Comparison of ENCODE assay signal across 20 mouse cellular contexts in genomic region chr10:95825651-95826050, GRCm38 (mm10). TPM values are rescaled to one million over a fixed set of nuclear protein-coding genes. Genes with fewer than 3 reads are reported as not detected.
"Had no signal": no experiment of that assay in that cellular context is flagged by ENCODE, and none has a peak within 500 bp of the region (broad histone marks: within the 10 kb centered on the region; RNA-seq: fewer than 3 reads in every experiment).

No protein-coding gene starts in this region.

- DNase-seq: kidney, adult 8-10 months; lung, adult 2 months; lung, postnatal 36 days; right cerebral cortex, adult 18-20 months; thymus, postnatal 4 days had no signal

- H3K9me3 ChIP-seq: limb, embryonic 10.5 days; liver, embryonic 15.5 days; midbrain, embryonic 15.5 days had no signal

- H3K4me2 ChIP-seq: liver, embryonic 11.5 days; liver, embryonic 15.5 days; midbrain, embryonic 11.5 days; midbrain, embryonic 15.5 days had no signal

- H3K4me1 ChIP-seq: liver, embryonic 15.5 days; midbrain, embryonic 15.5 days had no signal

- ATAC-seq: lung, postnatal 0 days; midbrain, embryonic 15.5 days had no signal

- H3K27ac ChIP-seq: limb, embryonic 10.5 days; liver, embryonic 15.5 days; midbrain, embryonic 15.5 days; stomach, postnatal 0 days had no signal

- H3K4me3 ChIP-seq: limb, embryonic 10.5 days; liver, embryonic 15.5 days; midbrain, embryonic 15.5 days had no signal

- H3K36me3 ChIP-seq: limb, embryonic 10.5 days; liver, embryonic 15.5 days; midbrain, embryonic 15.5 days had no signal

- H3K27me3 ChIP-seq: liver, embryonic 15.5 days; midbrain, embryonic 15.5 days had no signal

- H3K9ac ChIP-seq: liver, embryonic 15.5 days; midbrain, embryonic 15.5 days had no signal

RNA-seq across cellular contexts. Expression of gene Gm33543, which starts 17.1 kb away (rescaled TPM):
- total RNA-seq: layer of hippocampus, adult 8-10 months; layer of hippocampus, postnatal 14 days; left cerebral cortex, postnatal 10 days; megakaryocyte, adult 5-6 weeks; monocyte, adult 5-6 weeks had no signal
- polyA plus RNA-seq: large intestine, adult 2 months; limb, embryonic 10.5 days; limb, embryonic 14.5 days; liver, embryonic 11.5 days; lung, postnatal 0 days; midbrain, embryonic 11.5 days; midbrain, embryonic 15.5 days; neural tube, embryonic 14.5 days; stomach, postnatal 0 days had no signal
